ENCODE assay signal across 16 mouse cellular contexts in the genomic region with DNA sequence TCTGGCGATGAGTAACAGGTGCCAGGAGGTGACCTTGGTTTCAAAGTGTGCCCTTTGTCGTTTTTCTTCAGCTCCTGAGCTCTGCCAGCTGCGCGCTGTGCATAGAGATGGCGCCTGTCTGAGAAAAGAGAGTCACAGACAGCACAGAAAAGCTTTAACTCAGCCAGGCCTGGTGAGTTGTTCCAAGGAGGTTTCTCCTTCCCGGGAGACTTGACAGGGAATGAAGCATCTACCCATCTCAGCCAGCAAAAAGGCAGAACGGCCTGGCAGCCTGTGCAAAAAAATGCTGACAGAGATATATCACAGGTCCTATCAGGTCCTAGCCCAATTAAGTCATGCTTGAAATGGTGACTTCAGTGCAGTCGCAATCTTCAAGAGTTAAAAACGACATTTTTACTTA.
DNase-seq lines count a peak whose midpoint lies in the region; ATAC-seq and TF ChIP-seq lines count a peak whose summit lies in the region.
"Had no signal": no experiment of that assay in that cellular context is flagged by ENCODE, and none has a peak within 500 bp of the region (broad histone marks: within the 10 kb centered on the region; RNA-seq: fewer than 3 reads in every experiment).

No protein-coding gene starts in this region.

- intact Hi-C loops in heart, adult 2 months (cut with DNase I) = no loop called here

- H3K36me3 ChIP-seq in heart, adult 2 months (ENCODE audit: control insufficient read depth, insufficient read depth, low read length) = peaks cover 7% of the 10 kb centered on the region; the same call in 1 of the 2 replicates
- no peaks in the 10 kb centered on the region for H3K36me3 ChIP-seq in kidney, adult 2 months (ENCODE audit: control insufficient read depth, insufficient read depth, low read length)
- H3K36me3 ChIP-seq in stomach, embryonic 16.5 days (ENCODE audit: control insufficient read depth, insufficient read depth, low read length) = no peaks in the 10 kb centered on the region
- H3K36me3 ChIP-seq: forebrain, embryonic 12.5 days; liver, embryonic 13.5 days; neural tube, embryonic 12.5 days had no signal

- no peaks in the 10 kb centered on the region for H3K79me2 ChIP-seq in heart, adult 2 months (replicated peaks; ENCODE audit: control insufficient read depth, insufficient read depth, low read length)

- no peak for TF ChIP-seq EP300 in heart, adult 2 months (IDR thresholded peaks at IDR 0.05; ENCODE audit: insufficient read depth, low read depth, low read length)

- no peak for TF ChIP-seq CTCF in heart, adult 2 months (IDR thresholded peaks at IDR 0.05)
- TF ChIP-seq CTCF in kidney, adult 2 months (conservative IDR thresholded peaks at IDR 0.05; ENCODE audit: insufficient read depth, insufficient read length, low read depth, low read length) = no peak
- TF ChIP-seq CTCF in brain, embryonic 14.5 days (IDR thresholded peaks at IDR 0.05; ENCODE audit: borderline replicate concordance, extremely low read depth, insufficient read depth, insufficient read length) = no peak

- H3K9ac ChIP-seq in heart, adult 2 months (ENCODE audit: low read depth, low read length) = no peak overlapping the region
- no peak overlapping the region for H3K9ac ChIP-seq in stomach, embryonic 16.5 days (ENCODE audit: low read length)
- H3K9ac ChIP-seq: forebrain, embryonic 12.5 days; liver, embryonic 13.5 days; neural tube, embryonic 12.5 days had no signal

- no peak for ATAC-seq in stomach, embryonic 16.5 days (ENCODE audit: insufficient read depth, low FRiP score)
- ATAC-seq: CD4-positive, CD25-positive, alpha-beta regulatory T cell, adult 4 months; inflammation-experienced regulatory T-cells, adult 6 months; lung, postnatal 0 days had no signal

- TF ChIP-seq POLR2A in heart, adult 2 months (IDR thresholded peaks at IDR 0.05; ENCODE audit: insufficient read depth, low read depth, low read length) = no peak
- no peak for TF ChIP-seq POLR2A in kidney, adult 2 months (IDR thresholded peaks at IDR 0.05; ENCODE audit: low read depth, low read length)
- TF ChIP-seq POLR2A in brain, embryonic 14.5 days (IDR thresholded peaks at IDR 0.05; ENCODE audit: borderline replicate concordance, extremely low read depth, insufficient read depth, insufficient read length, poor library complexity, severe bottlenecking) = no peak

- no peaks in the 10 kb centered on the region for H3K27me3 ChIP-seq in heart, adult 2 months (ENCODE audit: control insufficient read depth, insufficient read depth, low read length)
- H3K27me3 ChIP-seq in kidney, adult 2 months (replicated peaks; ENCODE audit: control insufficient read depth, insufficient read depth, low read length) = no peaks in the 10 kb centered on the region
- no peaks in the 10 kb centered on the region for H3K27me3 ChIP-seq in stomach, embryonic 16.5 days (ENCODE audit: control insufficient read depth, insufficient read depth, low read length)
- H3K27me3 ChIP-seq: forebrain, embryonic 12.5 days; liver, embryonic 13.5 days; neural tube, embryonic 12.5 days had no signal

- peak overlapping the region; percentile 89 for H3K27ac ChIP-seq in heart, adult 2 months
- no peak overlapping the region for H3K27ac ChIP-seq in kidney, adult 2 months (ENCODE audit: insufficient read depth, low read depth, low read length)
- 0 out of 2 replicates have a peak overlapping the region, but pooled peaks have one; percentile 19 for H3K27ac ChIP-seq in stomach, embryonic 16.5 days (ENCODE audit: low read length)
- H3K27ac ChIP-seq: forebrain, embryonic 12.5 days; liver, embryonic 13.5 days; neural tube, embryonic 12.5 days had no signal

- H3K4me1 ChIP-seq in heart, adult 2 months (ENCODE audit: control insufficient read depth, insufficient read depth, low read length) = peaks cover 4% of the 10 kb centered on the region
- H3K4me1 ChIP-seq in kidney, adult 2 months (ENCODE audit: control insufficient read depth, insufficient read depth, low read length) = no peaks in the 10 kb centered on the region
- peaks cover 6% of the 10 kb centered on the region for H3K4me1 ChIP-seq in stomach, embryonic 16.5 days (ENCODE audit: control insufficient read depth, insufficient read depth, low read length)
- H3K4me1 ChIP-seq: forebrain, embryonic 12.5 days; neural tube, embryonic 12.5 days had no signal

- no peak for DNase-seq in heart, adult 2 months
- DNase-seq in heart, adult 11 months = no peak
- peak; percentile 8 for DNase-seq in kidney, adult 2 months
- DNase-seq in kidney, postnatal 10 days = no peak
- peak; percentile 5 for DNase-seq in brain, embryonic 14.5 days (ENCODE audit: low read depth)
- no peak for DNase-seq in retina, postnatal 1 day
- DNase-seq: cerebellum, adult 9-11 months; gastrocnemius, postnatal 14 days; liver, embryonic 13.5 days; thymus, adult 18-20 months had no signal

- H3K4me3 ChIP-seq in heart, adult 2 months = no peak overlapping the region
- H3K4me3 ChIP-seq in kidney, adult 2 months (ENCODE audit: insufficient read depth, low read depth, low read length) = no peak overlapping the region
- H3K4me3 ChIP-seq in stomach, embryonic 16.5 days (replicated peaks; ENCODE audit: low read length) = no peak overlapping the region
- H3K4me3 ChIP-seq: forebrain, embryonic 12.5 days; liver, embryonic 13.5 days; neural tube, embryonic 12.5 days had no signal

- no peak overlapping the region for H3K4me2 ChIP-seq in stomach, embryonic 16.5 days (ENCODE audit: low read depth, low read length)
- H3K4me2 ChIP-seq: forebrain, embryonic 12.5 days; neural tube, embryonic 12.5 days had no signal

- 61% methylated on average over 9 of the region's 9 CpGs for WGBS in heart, adult 2 months
- 51% methylated on average over 9 of the region's 9 CpGs for WGBS in kidney, adult 2 months
- 51% methylated on average over 9 of the region's 9 CpGs for WGBS in stomach, embryonic 16.5 days

- H3K9me3 ChIP-seq in stomach, embryonic 16.5 days (replicated peaks; ENCODE audit: control insufficient read depth, low read length) = no peaks in the 10 kb centered on the region
- H3K9me3 ChIP-seq: forebrain, embryonic 12.5 days; liver, embryonic 13.5 days; neural tube, embryonic 12.5 days had no signal

Comparison
In these comparisons a context has a peak if more than half of its experiments do, and no peak if none do; other contexts are left out.
1. DNase-seq: peak in kidney, adult 2 months (single experiment) and brain, embryonic 14.5 days (single experiment); none in heart, adult 2 months (0 of 2), heart, adult 11 months (single experiment), kidney, postnatal 10 days (single experiment) and retina, postnatal 1 day (single experiment).